Mouse (Mus musculus): Measurements from ENCODE around the gene Limch1.

Gene Limch1

DNA sequence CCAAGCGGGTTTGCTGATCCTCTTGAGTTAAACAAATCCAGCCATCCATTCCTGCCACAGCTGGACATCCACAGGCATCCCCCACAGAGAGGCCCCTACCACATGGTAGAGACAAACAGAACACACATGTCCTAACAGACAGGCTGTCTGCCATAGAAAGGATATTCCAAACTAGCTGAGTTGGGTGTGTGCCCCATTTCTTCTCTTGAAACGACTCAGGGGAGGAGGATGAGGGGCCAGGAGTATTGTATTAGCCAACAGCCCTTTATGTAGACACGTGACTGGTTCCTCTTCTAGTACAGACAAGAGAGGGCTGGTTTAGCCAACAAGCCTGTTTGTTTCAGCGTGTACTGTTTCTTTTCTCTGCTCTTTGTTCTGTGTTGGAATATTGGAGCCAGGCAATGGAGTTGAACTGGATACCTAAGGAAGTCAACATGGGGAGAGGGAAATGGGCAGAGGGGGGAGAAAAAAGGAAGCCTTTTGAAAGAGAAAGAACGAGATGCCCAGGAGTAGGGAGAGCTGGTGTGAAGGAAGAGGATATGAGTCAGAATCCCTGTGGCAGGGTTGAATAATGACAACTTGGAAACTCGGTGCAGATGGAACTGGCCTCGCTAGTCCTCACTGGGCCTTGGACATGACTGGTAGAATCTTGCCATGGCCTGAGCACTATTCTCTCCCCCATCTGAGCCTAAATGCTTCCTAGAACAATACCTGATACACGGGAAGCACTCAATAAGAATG is 196.3 kb downstream of the Limch1 start:
- no peak for DNase-seq

DNA sequence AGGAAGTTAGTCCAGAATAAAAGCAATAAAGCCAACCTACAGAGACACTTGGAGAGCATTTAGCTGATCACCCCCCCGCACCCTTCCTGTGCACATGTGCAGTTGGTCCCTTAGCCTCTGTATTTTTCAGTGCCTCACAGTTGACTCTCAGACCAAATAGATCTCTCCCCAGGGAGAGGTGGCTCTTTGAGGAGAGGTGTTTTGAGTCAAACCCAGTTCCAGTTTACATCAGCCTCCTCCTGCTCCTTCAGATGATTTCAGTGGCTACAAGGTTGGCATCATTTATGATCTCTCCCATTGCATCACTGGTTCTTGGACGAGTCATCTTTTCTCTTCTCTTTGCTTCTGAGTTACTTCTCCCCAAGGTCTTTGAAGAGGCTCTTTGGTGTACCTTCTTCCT is 197.3 kb downstream of the Limch1 start:
- no peak for DNase-seq

DNA sequence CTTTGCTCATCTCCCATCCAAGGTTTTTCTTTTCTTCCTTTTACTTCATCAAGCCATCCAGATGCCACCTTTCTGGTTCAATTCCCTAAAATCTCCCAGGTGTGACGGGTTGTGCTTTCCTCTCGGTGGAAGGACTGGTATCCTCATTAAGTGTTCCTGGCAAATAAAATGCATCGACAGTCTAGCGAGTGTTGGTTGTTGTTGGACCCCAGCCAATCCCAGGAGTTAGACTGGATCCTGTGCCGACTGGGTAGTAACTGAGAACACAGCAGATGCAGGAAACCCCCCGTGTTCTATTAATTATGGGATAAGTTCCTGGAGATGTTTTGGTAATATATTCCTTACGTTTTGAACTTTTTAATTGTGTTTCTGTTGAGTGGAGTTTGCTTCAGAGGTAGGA is 197.9 kb downstream of the Limch1 start:
- peak; percentile 73 for DNase-seq

DNA sequence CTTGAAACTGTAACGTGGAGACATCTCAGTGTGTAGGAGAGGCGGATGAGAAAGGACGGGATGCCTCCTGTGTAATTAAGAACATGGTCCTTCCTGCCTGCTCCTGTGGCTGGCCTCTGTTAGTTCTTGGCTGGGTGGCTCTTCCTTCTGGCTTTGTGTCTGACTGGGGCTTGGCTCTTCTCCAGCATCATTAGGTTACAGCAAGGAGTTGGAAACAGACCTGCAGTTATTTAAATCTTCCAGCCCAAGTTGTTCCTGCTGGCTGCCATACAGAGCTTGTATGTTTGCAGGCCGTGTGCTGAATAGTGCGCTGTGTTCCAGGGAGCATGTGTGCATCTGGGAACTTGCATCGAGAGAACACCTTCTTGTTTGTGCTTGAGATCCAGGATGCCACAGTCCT is 202.3 kb downstream of the Limch1 start:
- peak; percentile 78 for DNase-seq

DNA sequence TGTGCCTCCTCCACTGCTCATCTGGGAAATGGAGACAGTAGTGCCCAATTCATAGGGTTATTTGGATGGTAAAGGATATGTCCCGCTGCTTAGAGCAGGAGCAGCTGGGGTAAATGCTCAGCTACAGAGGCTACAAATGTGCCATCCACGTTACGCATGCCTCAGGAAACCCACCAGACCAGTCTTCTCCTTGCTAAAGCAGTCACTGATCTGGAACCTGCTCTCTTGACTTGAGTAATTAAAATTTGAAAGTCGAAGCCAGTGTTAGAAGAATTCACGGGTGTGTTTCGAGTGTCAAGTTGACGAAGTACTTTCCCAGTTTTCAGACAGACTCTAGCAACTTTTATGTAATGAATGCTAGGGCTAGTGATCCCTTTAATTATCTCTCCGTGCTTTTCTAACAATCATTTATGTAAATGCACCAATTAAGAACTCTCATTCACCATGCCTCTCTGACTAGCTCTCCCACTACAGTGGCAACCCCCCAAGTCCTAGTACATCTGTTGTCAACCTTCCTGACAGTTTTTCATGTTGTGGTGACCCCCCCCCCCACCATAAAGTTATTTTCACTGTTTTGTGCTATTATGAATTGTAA is 203.6 kb downstream of the Limch1 start:
- DNase-seq, result peak; percentile 14

DNA sequence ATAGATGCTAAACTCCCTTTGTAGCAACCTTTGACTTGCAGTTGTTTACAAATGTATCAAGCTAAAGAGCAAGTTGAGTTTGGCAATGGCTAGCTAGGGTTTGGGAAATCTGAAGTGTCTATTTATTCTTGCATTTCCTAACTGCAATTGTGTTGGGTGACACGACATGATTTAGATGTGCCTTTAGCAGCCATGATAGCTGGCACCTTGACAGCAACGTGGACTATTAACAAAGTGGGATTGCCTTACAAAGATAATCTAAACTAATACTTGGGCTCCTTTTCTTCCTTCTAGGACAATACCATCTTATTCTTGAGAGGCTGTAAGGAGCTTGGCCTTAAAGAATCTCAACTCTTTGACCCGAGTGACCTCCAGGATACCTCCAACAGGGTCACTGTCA is 207.7 kb downstream of the Limch1 start:
- peak; percentile 46 for DNase-seq

DNA sequence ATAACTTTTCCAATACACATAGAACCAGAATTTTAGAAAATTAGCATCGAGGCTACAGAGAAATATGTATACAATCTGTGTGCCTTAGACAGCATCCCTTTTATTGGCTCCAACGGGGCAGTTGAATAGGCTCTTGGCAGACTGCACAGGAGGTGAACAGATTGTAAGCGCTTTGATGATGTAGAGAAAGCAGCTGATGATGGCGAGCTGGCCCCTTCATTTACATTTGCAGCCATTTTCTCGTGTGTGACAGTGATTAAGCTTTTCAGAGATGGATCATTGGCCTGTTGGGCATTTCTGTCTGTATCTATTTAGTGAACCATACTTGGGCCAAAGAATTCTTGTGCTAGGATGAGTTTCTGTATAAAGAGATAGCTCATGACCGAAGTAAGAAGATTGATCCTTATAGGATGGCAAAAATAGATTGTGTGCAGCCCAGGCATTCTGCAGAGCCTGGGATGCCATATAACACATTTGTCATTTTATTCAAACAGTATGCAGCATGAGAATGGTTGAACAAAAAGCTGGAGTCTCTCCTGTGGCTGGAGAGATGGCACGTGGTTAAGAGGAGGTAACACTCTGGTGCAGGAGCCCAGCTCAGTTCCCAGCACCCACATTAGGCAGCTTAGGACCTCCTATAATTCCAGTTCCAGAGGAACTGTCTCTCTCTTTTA is 208.5 kb downstream of the Limch1 start:
- no peak for DNase-seq

DNA sequence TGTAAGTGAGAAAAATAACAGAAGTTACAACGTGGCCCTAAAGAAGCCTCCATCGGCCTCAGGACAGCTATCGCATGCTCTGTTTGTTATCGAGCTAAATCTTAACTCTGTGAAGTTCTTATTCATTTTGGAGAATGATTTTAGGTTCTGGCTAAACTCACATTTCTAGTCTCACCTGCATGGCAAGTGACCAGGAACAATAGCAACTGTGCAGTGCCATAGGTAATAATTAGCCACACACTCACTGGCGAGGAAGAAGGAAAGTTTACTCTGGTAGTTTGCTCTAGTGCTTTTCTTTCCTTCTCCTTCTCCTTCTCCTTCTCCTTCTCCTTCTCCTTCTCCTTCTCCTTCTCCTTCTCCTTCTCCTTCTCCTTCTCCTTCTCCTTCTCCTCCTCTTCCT is 209.6 kb downstream of the Limch1 start:
- DNase-seq, result peak; percentile 41

DNA sequence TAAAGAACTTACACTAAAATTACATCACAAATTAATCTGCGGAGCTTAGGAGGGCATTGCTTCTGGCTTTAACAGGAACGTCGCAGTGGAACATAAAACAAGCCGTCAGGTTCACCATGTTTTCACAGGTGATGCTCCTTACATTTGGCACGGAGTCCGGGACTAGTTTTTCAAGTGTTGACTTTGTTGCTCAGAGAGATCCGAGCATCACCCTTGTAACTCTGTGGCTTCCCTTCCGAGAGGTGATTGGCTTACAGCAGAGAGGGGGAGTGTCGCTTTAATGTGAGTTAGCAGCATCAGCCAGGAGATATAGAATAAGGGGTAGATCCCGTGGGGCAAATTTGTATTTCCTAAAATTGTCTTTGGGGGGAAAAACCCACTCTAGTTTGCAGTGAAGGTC is 212.0 kb downstream of the Limch1 start:
- no peak for DNase-seq

DNA sequence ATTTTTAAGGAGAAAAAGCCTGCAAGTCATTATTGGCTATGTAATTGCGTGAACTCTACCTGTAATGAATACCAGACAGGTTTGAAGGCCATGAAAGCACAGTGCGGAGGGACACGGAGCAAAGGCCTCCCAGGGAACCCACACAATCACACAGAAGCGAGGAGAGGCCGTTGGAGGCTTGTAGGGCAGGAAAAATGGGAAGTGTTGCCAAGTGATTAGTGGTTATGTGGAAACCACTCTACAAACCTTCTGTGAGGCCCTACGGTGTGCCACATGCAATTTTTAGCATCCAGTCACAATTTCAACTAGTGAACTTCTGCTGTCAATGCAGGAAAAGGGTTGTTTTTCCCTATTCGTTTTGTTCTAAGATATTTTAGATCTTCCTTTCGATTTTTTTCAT is 212.5 kb downstream of the Limch1 start:
- DNase-seq, result no peak

DNA sequence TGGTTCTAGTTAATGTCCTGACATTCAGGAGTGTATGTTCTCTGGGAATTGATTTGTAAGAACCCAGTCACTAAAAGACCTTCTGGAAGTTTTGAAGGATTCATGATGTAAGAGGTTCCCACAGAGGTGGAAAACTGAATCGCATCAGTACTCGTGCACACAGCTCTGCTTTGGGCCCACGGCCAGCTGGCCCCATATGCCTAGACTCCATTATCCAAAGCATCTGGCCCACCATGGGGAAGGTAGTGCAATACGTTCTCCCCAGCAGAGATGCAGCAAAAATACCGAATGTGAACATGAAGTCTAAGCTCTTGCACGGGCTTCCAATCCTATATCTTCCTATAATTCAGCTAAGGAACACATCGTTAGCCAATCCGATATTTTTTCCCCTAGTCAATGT is 214.3 kb downstream of the Limch1 start:
- no peak for DNase-seq

DNA sequence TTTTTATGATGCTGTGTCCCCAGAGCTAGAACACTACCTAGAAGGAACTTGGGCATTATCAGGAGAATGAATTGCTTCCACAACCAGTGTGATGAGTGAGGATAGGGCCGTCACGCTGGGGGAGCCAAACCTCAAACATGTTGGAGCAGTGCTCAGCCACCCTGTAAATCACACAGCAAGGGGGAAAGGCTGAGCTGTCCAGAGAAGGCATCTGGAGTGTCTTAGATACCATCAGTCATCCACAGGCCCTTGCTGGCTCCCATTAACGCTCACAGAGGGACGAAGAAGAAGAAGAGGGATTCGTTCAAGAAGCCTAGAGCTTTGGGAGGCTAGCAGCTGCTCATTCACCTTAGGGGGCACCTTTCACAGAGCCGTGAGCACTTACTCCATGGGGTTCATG is 219.8 kb downstream of the Limch1 start:
- DNase-seq, result no peak

DNA sequence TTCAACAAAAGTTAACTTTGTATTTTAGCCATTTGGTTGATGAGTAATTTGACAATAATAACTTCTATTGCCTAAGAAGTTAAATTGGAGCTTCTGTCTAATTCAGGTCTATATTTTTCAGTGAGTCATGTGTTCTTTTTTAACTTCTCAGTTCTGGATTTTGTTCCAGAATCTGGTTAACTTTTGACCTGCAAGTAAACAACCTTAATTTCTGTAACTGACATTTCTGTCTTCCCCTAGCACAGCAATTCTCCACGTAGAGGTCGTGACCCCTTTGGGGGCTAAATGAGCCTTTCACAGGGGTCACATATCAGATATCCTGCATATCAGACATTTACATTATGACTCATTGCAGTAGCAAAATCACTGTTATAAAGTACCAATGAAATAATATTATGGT is 221.5 kb downstream of the Limch1 start:
- DNase-seq, result no peak

DNA sequence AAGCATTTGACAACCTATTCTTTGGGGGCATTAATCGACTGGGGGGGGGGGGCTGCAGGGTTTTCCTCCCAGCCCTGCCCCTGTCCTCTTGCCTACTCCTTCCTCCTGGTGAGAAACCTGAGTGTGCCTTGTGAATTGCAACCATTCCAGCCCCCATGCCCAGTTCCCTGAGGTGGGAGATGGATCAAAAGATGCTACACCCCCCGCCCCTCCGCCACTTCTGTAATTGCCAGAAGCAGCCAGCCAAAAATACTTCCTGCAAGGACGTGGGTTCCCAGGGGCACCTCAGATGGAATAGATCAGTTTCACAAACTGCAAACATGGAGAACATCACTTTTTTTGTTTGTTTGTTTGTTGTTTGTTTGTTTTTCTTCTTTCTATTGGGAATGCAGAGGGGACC is 222.0 kb downstream of the Limch1 start:
- no peak for DNase-seq

DNA sequence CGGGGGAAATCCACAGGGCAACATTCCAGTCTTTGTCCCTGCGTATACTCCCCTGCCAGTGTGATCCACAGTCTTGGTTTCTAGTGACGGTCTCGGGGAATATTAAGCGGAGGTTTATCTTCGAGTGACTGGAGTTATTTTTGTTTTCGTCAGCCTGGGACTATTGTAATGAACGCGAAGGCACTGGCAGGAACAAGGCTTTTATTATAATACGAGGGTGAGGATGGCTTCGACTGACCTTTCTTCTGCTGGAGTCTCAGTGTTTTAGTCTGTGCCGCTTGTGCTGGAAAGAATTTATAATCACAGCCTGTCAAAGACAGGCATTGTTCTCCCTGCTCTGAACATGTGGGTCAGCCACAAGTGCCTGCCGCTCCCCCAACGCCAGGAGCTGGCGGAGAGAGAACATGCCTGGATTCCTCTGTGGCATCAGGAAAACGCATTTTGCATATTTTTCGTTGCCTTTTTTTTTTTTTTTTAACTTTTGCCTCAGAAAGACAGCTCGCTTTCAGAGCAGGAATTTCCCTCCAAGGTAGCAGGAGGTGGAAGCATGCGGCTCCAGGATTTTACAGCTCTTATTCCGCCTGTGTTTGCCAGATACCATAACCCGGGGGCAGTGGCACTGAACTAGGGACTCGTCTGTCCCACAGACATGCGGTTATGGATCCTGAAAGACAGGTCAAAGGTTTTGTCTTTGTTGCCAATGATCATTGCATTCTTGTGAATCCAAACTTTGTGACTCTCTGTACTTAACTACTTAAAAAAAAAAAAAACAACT is 222.6 kb downstream of the Limch1 start:
- peak; percentile 66 for DNase-seq

DNA sequence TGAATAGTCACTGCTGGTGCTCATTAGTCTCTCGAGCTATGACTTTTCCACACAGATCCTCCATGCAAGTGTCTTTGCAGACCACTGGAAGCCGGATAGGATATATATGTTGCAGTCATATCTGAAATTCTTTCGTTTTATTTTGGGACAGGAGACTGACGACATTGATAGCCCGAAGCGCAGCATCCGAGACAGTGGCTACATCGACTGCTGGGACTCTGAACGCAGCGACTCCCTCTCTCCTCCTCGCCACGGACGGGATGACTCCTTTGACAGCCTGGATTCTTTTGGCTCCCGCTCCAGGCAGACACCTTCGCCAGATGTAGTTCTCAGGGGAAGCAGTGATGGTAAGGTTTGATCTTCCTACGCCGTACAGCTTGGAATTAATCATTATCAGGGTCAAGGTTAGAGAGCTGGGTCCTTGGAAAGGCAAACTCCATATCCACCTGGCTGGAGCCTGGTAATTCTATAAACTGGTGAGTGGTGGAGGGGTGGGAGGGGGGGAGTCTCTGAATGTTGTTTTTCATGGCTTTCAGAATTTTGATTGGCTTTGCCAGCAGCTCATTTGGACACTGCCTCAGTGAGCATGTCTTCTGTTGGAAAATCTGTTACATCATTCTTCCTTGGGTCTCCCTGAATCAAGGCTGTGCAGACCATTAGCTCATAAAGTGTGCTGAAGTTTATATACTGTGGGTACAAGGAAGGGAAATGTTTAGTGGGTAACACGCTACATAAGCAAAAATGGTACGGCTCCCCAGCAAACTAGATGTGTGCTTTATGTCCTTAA is 223.5 kb downstream of the Limch1 start:
- no peak for DNase-seq

DNA sequence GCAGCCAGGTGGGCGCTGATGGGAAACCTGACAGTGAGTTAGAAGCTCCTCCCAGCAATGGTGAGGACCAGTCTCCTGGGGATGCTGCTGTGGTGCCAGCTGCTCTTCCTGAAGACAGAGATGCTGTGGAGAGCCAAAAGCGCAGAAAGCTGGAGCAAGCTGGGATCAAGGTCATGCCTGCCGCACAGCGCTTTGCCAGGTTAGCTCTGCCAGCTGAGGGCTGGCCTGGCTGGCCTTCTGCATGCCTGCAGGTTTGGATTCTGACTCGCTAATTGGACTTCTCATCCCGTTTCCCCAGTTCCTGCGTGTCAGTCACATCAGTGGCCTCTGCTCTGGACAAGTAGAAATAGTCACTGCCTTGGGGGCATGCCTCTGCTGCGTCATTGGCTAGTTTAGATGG is 230.0 kb downstream of the Limch1 start:
- no peak for DNase-seq

DNA sequence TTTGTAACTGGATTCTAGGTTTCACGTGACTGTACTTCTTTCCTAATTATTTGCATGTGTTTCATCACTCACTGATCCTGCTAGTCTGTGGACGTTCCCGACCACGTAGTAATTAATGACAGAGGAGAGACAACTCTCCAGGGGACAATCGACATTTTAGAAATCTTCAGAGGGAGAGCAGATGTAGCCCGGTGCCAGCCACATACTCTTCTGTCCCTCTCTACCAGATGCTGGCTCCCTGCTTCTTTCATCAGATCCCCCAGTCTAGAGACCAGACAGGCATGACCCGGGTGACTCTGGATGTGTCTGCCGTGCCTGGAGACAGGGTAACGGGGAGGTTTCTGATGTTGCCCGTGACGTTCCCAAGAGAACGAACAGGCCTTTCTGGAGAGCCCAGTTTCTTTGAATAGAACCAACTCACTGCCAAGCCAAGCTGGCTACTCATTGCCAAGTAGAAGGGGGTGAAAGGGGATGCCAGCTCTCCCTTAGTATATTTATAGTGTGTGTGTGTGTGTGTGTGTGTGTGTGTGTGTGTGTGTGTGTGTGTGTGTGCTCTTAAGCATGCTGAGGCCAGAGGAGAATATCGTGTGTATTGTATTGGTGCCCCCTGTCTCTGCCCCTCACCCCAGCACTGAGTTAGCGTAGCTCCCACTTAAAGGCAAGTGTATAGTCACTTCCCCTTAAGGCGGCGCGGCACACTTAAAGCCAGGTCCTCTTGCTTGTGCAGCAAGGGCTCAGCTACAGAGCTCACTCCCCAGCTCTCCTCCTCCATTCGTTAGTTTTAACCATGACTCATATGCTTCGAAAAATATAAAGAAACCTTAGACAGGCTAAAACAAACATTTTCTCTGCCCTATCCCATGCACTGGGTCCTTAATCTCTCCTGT is 233.9 kb downstream of the Limch1 start:
- DNase-seq, result no peak

DNA sequence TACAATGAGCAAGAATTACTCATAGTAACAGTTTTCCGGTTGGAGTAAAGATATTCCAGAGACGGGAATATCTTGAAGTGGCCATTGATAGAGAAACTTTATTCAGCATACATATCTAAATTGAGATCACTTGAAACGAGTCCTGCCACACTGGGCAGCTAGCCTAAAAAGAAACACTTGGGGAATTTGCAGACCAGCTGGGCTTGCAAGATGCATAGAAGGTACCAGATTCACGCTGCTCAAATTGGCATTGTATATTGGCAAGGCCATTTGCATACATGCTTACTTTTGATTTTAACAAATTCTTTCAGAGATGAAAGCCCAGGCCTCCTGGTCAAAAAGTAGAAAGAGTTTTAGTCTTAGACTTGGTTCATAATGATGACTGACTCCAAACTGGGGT is 235.2 kb downstream of the Limch1 start:
- no peak for DNase-seq

DNA sequence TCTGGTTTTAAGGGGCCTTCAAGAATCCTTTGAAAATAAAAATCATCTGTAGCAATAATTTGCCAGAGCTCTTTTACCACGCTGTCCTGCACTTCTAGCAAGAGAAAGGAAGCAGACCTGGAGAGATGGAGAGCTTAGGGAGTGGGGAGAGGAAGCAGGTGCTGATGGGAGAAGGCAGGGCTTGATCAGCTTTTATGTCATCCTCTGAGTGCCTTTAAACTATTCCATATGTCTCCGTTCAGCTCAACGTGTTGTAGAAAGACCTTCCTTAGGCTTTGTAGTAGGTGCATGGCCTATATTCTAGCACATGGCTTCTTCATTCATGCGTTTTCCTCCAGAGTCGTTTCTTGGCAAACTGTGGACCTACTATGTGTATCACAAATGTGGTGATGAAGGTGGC is 237.5 kb downstream of the Limch1 start:
- no peak for DNase-seq

DNA sequence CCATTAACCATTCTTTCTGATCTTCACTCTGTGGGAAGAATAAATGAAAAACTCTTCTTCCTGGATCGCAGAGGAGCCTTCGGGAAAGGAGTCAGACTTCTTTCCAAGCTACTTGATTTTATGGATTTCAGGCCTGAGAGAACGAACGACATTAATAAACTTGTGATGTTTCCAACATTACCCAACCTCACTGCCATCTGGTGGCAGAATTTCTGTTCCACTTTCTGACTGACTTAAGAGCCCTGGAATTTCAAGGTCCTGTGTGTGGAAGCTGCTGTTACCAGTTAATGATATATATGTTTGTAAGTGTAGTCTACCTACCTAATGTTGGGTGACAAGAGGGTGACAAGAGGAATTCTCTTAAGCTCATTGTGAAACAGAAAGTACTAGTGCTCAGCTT is 243.3 kb downstream of the Limch1 start:
- peak; percentile 42 for DNase-seq

DNA sequence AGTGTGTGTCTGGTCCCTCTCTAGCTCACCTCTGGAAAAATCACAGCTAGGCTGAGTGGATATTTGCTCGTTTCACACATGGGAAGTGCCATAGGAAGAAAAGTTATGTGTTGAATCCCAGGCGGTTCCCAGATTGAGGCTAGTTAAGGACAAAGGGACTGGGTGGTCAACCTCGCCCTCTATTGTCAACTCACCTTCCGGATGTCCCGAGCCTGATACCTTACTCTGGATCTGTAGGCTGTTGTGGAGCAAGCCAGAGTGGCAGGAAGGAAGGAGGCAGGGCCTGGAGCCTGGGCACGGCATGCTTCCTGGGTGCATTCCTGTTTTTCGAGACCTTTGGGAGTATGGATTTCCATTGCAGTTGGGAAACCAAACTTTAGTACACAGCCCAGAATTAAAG is 243.9 kb downstream of the Limch1 start:
- DNase-seq, result no peak

All from kidney, postnatal 14 days (tissue).